Comparison of ENCODE assay signal across 12 mouse cellular contexts in the genomic region with DNA sequence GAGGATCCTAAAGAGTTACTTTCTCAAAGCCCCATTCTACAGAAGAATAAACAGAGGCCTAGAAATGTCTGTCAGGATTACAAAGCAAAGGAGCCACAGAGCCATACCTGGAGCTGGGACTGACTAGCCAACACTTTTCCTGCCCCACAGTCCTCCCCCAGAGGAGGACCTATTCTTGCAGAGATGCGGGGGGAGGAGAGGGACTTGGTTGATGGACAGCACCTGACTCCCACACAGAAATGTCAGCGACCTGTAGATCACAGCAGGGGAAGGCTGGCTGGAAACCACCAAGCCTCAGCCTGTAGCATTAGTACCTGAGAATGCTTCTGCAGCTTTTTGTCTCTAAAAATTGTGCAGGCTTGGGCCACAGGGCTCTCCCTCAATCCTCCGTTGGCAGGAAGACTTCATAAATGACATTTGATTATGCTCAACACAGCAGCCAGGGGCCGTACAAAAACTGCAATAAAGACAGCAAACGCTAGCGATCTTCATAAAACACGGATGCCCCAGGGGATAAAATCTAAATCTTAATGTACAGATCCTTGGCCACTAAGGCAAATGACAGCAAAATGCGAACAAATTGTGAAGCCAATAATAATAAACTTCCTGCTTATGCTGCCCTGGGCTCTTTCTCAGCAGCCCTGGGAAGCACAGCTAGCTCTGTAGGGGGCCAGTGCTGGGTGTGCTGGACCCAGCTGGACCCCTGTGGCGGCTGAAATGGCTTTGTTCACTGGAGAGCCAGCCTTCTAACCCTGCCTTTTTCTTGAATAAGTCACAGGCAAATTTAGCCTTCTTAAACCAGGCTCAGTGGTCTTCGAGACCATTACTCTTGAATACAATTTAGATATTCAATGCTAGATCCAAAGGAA.
DNase-seq lines count a peak whose midpoint lies in the region; ATAC-seq and TF ChIP-seq lines count a peak whose summit lies in the region.
"Had no signal": no experiment of that assay in that cellular context is flagged by ENCODE, and none has a peak within 500 bp of the region (broad histone marks: within the 10 kb centered on the region; RNA-seq: fewer than 3 reads in every experiment).

No protein-coding gene starts in this region.

- no peaks in the 10 kb centered on the region for H3K36me3 ChIP-seq in forebrain, embryonic 10.5 days (replicated peaks)
- no peaks in the 10 kb centered on the region for H3K36me3 ChIP-seq in forebrain, embryonic 13.5 days (ENCODE audit: poor library complexity, severe bottlenecking)
- H3K36me3 ChIP-seq in lung, embryonic 14.5 days (ENCODE audit: insufficient read depth), result no peaks in the 10 kb centered on the region
- no peaks in the 10 kb centered on the region for H3K36me3 ChIP-seq in intestine, embryonic 15.5 days
- H3K36me3 ChIP-seq in stomach, embryonic 14.5 days (ENCODE audit: control insufficient read depth, insufficient read depth, low read length), result no peaks in the 10 kb centered on the region
- H3K36me3 ChIP-seq in thymus, adult 2 months (ENCODE audit: control insufficient read depth, insufficient read depth, low read length), result no peaks in the 10 kb centered on the region
- H3K36me3 ChIP-seq: limb, embryonic 13.5 days had no signal

- peaks cover 21% of the 10 kb centered on the region for H3K4me1 ChIP-seq in forebrain, embryonic 10.5 days
- H3K4me1 ChIP-seq in forebrain, embryonic 13.5 days, result peaks cover 15% of the 10 kb centered on the region
- H3K4me1 ChIP-seq in lung, embryonic 14.5 days (ENCODE audit: insufficient read depth), result peaks cover 5% of the 10 kb centered on the region; the same call in 1 of the 2 replicates
- peaks cover 7% of the 10 kb centered on the region; the same call in 1 of the 2 replicates for H3K4me1 ChIP-seq in intestine, embryonic 15.5 days (replicated peaks)
- 0 out of 2 replicates have a peak, but pooled peaks cover 6% of the 10 kb centered on the region for H3K4me1 ChIP-seq in stomach, embryonic 14.5 days (ENCODE audit: control insufficient read depth, insufficient read depth, low read length)
- H3K4me1 ChIP-seq in thymus, adult 2 months (replicated peaks; ENCODE audit: control insufficient read depth, insufficient read depth, low read length), result no peaks in the 10 kb centered on the region

- ATAC-seq in forebrain, embryonic 13.5 days, result no peak
- ATAC-seq in lung, embryonic 14.5 days (ENCODE audit: insufficient read depth), result 0 out of 2 replicates have a peak, but pooled peaks have one; percentile 58
- ATAC-seq in intestine, embryonic 15.5 days, result no peak
- ATAC-seq in stomach, embryonic 14.5 days (ENCODE audit: insufficient number of reproducible peaks, insufficient read depth, low FRiP score, low read depth), result no peak

- H3K9me3 ChIP-seq in forebrain, embryonic 10.5 days, result no peaks in the 10 kb centered on the region
- no peaks in the 10 kb centered on the region for H3K9me3 ChIP-seq in forebrain, embryonic 13.5 days (replicated peaks)
- H3K9me3 ChIP-seq in lung, embryonic 14.5 days (ENCODE audit: low read depth, low read length), result no peaks in the 10 kb centered on the region
- H3K9me3 ChIP-seq in intestine, embryonic 15.5 days, result no peaks in the 10 kb centered on the region
- H3K9me3 ChIP-seq in stomach, embryonic 14.5 days (ENCODE audit: control insufficient read depth, low read depth, low read length), result no peaks in the 10 kb centered on the region
- H3K9me3 ChIP-seq: limb, embryonic 13.5 days had no signal

- no peak for DNase-seq in forebrain, embryonic 10.5 days (ENCODE audit: extremely low spot score, low spot score)
- peak; percentile 49 for DNase-seq in lung, embryonic 14.5 days
- no peak for DNase-seq in lung, adult 18-20 months
- DNase-seq in right cerebral cortex, postnatal 25 days, result no peak
- no peak for DNase-seq in thymus, adult 2 months
- DNase-seq: B cell, adult 2 months had no signal

- H3K4me2 ChIP-seq in forebrain, embryonic 13.5 days, result no peak overlapping the region
- H3K4me2 ChIP-seq in lung, embryonic 14.5 days, result no peak overlapping the region
- no peak overlapping the region for H3K4me2 ChIP-seq in intestine, embryonic 15.5 days (replicated peaks)
- H3K4me2 ChIP-seq in stomach, embryonic 14.5 days (replicated peaks; ENCODE audit: low read depth, low read length), result 0 out of 2 replicates have a peak overlapping the region, but pooled peaks have one; percentile 5
- H3K4me2 ChIP-seq: heart, embryonic 11.5 days; limb, embryonic 13.5 days had no signal

- H3K27me3 ChIP-seq in forebrain, embryonic 10.5 days (ENCODE audit: poor library complexity, severe bottlenecking), result no peaks in the 10 kb centered on the region
- H3K27me3 ChIP-seq in forebrain, embryonic 13.5 days, result no peaks in the 10 kb centered on the region
- no peaks in the 10 kb centered on the region for H3K27me3 ChIP-seq in lung, embryonic 14.5 days (ENCODE audit: insufficient read depth, low read length)
- H3K27me3 ChIP-seq in intestine, embryonic 15.5 days (replicated peaks), result no peaks in the 10 kb centered on the region
- no peaks in the 10 kb centered on the region for H3K27me3 ChIP-seq in stomach, embryonic 14.5 days (ENCODE audit: control insufficient read depth, insufficient read depth, low read length)
- H3K27me3 ChIP-seq in thymus, adult 2 months (ENCODE audit: control insufficient read depth, insufficient read depth, low read length), result no peaks in the 10 kb centered on the region

- no peak for TF ChIP-seq POLR2A in thymus, adult 2 months (IDR thresholded peaks at IDR 0.05; ENCODE audit: control insufficient read depth, extremely low read depth, insufficient read depth, low read length, poor library complexity)

- H3K9ac ChIP-seq in forebrain, embryonic 13.5 days, result no peak overlapping the region
- no peak overlapping the region for H3K9ac ChIP-seq in lung, embryonic 14.5 days
- no peak overlapping the region for H3K9ac ChIP-seq in intestine, embryonic 15.5 days
- no peak overlapping the region for H3K9ac ChIP-seq in stomach, embryonic 14.5 days (replicated peaks; ENCODE audit: low read depth, low read length)
- H3K9ac ChIP-seq: limb, embryonic 13.5 days had no signal

- TF ChIP-seq CTCF in lung, embryonic 14.5 days (IDR thresholded peaks at IDR 0.05; ENCODE audit: low read depth), result no peak
- TF ChIP-seq CTCF in thymus, adult 2 months (IDR thresholded peaks at IDR 0.05; ENCODE audit: borderline replicate concordance, control insufficient read depth, extremely low read depth, insufficient read depth, low read length, poor library complexity), result no peak

- 0 out of 2 replicates have a peak overlapping the region, but pooled peaks have one; percentile 48 for H3K27ac ChIP-seq in forebrain, embryonic 10.5 days
- no peak overlapping the region for H3K27ac ChIP-seq in forebrain, embryonic 13.5 days
- H3K27ac ChIP-seq in lung, embryonic 14.5 days (ENCODE audit: low read depth), result peak overlapping the region; percentile 73
- peak overlapping the region; percentile 34 for H3K27ac ChIP-seq in intestine, embryonic 15.5 days
- H3K27ac ChIP-seq in stomach, embryonic 14.5 days (ENCODE audit: low read length), result peak overlapping the region; percentile 72; the same call in 1 of the 2 replicates
- no peak overlapping the region for H3K27ac ChIP-seq in thymus, adult 2 months (ENCODE audit: control insufficient read depth, insufficient read depth, low read length)
- H3K27ac ChIP-seq: limb, embryonic 13.5 days; macrophage had no signal

- no peak overlapping the region for H3K4me3 ChIP-seq in forebrain, embryonic 10.5 days
- no peak overlapping the region for H3K4me3 ChIP-seq in forebrain, embryonic 13.5 days
- H3K4me3 ChIP-seq in lung, embryonic 14.5 days (ENCODE audit: low read depth, low read length), result no peak overlapping the region
- no peak overlapping the region for H3K4me3 ChIP-seq in intestine, embryonic 15.5 days (replicated peaks)
- H3K4me3 ChIP-seq in stomach, embryonic 14.5 days (ENCODE audit: low read depth, low read length), result no peak overlapping the region
- no peak overlapping the region for H3K4me3 ChIP-seq in thymus, adult 2 months (ENCODE audit: control insufficient read depth, insufficient read depth, low read length)
- H3K4me3 ChIP-seq: limb, embryonic 13.5 days had no signal

- 45% methylated on average over 10 of the region's 10 CpGs for WGBS in forebrain, embryonic 10.5 days
- 33% methylated on average over 10 of the region's 10 CpGs for WGBS in forebrain, embryonic 13.5 days
- 39% methylated on average over 10 of the region's 10 CpGs for WGBS in lung, embryonic 14.5 days
- WGBS in intestine, embryonic 15.5 days, result 34% methylated on average over 10 of the region's 10 CpGs
- WGBS in stomach, embryonic 14.5 days, result 34% methylated on average over 10 of the region's 10 CpGs
- WGBS in thymus, adult 2 months, result 78% methylated on average over 10 of the region's 10 CpGs

Comparison
In these comparisons a context has a peak if more than half of its experiments do, and no peak if none do; other contexts are left out.
1. H3K27ac ChIP-seq: peak in forebrain, embryonic 10.5 days (single experiment), lung, embryonic 14.5 days (single experiment), intestine, embryonic 15.5 days (single experiment) and stomach, embryonic 14.5 days (single experiment); none in forebrain, embryonic 13.5 days (single experiment) and thymus, adult 2 months (single experiment).